Mouse (Mus musculus) cortical plate, adult 2 months (tissue): ENCODE data around the gene Fcrl1.

Experiments
- CTCF ChIP-seq: fragments of 200-500 bp; IDR thresholded peaks from 2 replicates; pipeline ENCODE4 v1.5.1; 2011; ENCODE audit warnings: mild to moderate bottlenecking, control low read depth, low read length; ENCODE audit not compliant: insufficient read depth; ENCODE audit errors: extremely low read depth
- POLR2A ChIP-seq: fragments of 200-500 bp; IDR thresholded peaks from 2 replicates; pipeline ENCODE4 v1.6.1; 2011; ENCODE audit warnings: mild to moderate bottlenecking, low read length, control low read depth; ENCODE audit not compliant: insufficient read depth; ENCODE audit errors: extremely low read depth

DNA sequence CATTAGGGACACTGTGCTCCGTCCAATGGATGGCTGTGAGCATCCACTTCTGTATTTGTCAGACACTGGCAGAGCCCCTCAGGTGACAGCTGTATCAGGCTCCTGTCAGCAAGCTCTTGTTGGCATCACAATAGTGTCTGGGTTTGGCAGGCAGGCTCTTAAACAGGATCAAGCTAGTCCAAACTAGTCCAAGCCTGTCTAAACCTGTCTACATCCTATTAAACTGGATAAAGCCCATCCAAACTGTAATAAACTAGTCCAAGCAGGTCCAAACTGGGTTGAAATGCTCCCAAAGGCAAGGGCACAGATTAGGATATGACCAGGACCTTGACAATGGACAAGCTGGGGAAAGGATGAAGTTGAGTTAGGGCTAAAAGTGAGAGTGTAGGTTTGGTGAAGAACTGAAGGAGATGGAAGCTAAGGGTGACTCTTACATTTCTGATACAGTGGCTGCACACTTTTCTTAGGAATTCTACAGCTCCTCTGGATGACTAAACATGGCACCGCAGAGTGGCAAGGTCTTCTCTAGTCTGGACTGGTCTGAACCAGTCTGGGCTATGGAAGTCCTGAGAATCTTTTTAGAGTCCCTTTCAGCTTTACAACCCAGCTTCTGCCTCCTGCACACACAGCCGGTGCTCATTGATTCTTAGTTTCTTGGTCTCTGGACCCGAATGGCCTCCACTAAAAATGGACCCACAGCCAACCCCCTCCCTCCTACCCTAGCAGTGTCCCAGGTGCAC is 33.2 kb downstream of the Fcrl1 start:
- TF ChIP-seq CTCF (no peak), POLR2A (no peak)
